Mouse (Mus musculus) G1E (cell line): ENCODE data around the gene Thrsp.

Experiments
- GATA1 ChIP-seq: IDR thresholded peaks from 2 replicates; pipeline ENCODE4 v1.6.1; 2012; ENCODE audit warnings: borderline replicate concordance, low read length, inconsistent platforms, mixed read lengths
- GATA2 ChIP-seq: IDR thresholded peaks from 2 replicates; pipeline ENCODE4 v1.6.1; 2012; ENCODE audit warnings: low read depth, low read length, inconsistent platforms, borderline replicate concordance

GRCm38 (mm10) chr7:97386806-97387370 is 30.6 kb downstream of the Thrsp start:
- TF ChIP-seq GATA1 (no peak), GATA2 (no peak)
